Mouse (Mus musculus): Measurements from ENCODE around the gene 2210011C24Rik. TPM values are rescaled to one million over a fixed set of nuclear protein-coding genes. Genes with fewer than 3 reads are reported as not detected.
"Not testable (repeated sequence)": the region's sequence is repeated elsewhere in the genome, so short reads cannot be mapped to it uniquely, and the experiment has no call there.

2210011C24Rik gene
- polyA plus RNA-seq, 2 experiments from 2014 or later: 0.83 to 1.1 TPM

DNA sequence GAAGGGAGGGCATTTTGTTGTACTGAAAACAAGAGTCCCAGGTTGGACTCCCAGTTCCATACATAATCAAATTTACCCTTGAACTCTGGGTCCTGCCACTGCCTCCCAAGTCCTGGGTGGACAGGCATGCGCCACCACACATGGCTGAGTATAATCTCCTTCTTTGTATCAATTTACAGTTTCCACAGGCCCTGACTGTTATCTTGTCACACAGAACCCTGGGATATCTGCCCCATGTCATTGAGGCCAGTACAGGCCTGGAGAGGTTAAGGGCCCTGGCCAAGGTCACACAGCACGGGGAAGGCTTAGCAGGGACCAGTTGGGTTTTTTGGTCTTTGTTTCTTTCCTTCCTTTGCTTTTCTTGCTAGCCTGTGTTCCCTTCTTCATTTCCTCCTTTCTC lies 19.5 kb downstream of the 2210011C24Rik start:
- no peak for ATAC-seq

DNA sequence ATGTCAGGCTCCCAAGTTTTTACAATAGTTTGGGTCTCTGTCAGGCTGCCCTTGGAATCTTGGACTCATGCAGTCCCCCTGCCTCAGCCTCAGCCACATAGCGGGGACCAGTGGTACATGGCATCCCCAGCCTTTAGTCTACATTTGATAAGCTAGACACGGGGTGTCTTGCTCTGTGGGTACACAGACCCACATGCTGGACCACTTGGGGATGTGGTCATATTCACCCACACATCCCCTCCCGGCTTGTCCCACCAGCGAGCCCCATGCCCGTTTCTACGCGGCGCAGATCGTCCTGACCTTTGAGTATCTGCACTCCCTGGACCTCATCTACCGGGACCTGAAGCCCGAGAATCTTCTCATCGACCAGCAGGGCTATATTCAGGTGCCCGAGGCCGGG lies 21.8 kb downstream of the 2210011C24Rik start:
- no peak for ATAC-seq

DNA sequence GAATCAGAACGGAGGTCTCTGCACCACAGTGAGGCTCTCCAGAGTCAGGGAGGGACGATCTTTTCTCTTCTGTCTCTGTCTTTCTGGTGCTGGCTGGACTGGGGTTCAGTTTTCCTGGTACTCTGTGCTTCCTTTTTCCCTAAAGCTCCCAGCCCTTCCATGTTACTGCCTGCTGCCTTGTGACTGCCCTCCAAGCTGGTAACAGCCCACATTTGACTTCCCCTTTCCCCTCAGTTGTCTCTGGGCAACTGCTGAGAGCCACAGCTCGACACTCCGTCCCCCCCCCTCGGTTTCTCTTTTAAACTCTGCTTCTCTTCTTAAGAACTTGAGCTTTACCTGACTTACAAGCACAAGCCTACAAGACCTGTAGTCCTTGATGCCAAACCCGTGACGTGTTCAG lies 22.7 kb downstream of the 2210011C24Rik start:
- ATAC-seq: no peak

DNA sequence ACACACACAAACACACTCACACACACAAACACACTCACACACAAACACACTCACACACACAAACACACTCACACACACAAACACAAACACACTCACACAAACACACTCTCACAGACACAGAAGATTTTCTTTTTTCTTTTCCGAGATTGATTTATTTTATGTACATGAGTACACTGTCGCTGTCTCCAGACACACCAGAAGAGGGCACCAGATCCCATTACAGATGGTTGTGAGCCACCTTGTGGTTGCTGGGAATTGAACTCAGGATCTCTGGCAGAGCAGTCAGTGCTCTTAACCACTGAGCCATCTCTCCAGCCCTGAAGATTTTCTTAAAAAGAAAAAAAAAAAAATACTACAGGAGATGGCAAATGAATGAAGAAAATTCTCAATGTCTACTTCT lies 28.7 kb downstream of the 2210011C24Rik start:
- not testable (repeated sequence) for ATAC-seq

DNA sequence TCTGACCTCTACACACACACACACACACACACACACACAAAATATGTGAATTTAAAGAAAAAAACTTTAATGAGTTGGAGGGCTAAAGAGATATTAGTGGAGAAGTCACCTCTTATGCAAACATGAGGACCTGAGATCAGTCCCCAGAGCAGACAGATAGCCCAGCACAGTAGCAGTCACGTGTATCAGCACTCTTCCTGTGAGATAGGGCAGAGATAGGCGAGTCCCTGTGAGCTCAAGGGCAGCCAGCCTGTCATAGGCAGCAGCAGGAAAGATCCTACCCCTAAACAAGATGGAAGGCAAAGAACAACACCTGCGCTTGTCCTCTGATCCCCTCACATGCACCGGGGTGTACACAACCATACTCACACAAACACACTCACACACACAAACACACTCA lies 29.5 kb downstream of the 2210011C24Rik start:
- ATAC-seq: no peak

DNA sequence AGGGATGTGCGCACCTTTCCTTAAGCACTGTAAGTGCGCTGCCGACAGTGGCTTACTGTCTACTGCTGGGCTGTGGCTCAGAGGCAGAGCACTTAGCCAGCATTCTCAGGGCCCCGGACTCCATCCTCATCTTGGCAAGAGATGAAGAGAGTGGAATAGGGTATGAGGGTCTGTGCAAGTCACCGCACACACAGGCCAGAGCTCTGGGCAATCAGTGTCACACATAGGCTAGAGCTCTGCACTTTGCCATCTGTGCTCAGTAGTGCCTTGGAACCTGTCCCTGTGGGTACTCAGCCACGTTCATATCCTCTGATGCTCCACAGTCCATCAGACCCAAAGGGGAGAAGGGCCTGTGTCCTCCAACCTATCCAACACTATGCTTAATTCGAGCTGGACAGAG lies 30.4 kb downstream of the 2210011C24Rik start:
- no peak for ATAC-seq

DNA sequence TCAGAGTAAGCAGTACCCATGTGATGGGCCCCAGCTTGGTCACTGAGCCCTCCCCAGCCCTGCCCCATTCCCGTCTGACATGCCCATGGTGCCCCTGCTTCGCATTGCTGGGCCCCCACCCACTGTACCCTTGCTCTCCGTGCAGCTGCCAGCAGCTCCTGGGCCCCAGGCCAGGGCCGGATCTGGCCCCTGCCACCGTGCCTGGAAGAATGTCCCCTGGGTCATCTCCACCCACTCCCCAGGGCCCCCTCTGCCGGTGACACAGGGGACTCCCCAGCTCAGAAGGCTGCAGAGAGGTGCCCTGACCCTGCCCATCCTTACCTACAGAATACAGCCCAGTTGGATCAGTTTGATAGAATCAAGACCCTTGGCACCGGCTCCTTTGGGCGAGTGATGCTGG lies 31.1 kb downstream of the 2210011C24Rik start:
- ATAC-seq: no peak

DNA sequence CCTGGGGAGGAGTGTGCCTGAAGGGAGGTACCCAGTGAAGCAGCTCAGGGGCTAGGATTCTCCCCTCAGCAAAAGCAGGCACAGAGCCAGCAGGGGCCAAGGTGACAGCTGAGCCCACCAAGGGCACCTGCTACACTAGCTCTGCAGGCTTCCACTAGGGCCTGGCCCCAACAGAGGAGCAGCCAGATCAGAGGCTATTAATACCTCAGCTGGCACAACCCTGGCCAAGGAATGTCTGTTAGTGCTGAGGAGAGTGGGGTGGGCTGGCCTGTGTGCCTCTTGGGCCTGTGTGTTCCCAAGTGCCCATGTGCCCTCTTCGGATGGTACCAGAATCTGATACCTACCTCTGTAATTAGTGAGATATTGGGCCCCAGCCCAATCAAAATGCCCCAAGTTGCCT lies 31.7 kb downstream of the 2210011C24Rik start:
- ATAC-seq: no peak

DNA sequence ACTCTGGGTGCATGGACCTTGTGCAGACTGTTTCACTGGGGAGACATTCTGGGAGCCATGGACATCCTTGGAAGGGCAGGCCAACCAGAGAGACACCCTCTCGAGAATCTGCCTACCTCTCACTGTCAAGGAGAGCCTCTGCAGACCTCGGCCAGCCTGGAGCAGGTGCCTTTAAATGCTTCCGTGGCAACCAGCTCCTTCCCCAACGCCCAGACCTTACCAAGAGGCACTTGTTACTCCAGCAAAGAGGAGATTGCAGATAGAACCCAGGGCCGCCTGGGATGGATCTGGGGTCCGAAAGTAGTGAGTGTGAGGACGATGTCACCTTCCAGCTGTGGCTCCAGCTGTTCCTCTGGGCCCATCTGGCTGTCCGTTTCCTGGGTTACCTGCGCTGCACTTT lies 33.8 kb downstream of the 2210011C24Rik start:
- no peak for ATAC-seq

DNA sequence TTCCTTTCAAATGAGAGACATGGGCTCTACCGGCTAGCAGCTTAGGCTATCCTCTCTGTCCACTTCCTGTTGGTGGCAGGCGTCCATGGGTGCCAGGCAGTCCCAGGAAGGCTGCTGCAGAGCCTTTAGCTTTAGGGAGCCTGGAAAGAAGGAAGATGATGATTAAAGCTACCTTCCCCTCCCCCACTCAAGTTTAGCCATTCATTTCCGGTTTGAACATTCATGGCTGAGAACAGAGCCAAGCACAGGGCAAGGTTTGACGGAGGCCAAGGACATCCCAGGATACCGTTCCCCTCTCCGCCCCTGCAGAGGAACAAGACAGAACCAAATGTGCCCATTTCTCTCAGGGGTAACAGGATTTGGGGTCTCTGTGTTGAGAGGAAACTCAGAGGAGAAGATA lies 34.3 kb downstream of the 2210011C24Rik start:
- no peak for ATAC-seq

DNA sequence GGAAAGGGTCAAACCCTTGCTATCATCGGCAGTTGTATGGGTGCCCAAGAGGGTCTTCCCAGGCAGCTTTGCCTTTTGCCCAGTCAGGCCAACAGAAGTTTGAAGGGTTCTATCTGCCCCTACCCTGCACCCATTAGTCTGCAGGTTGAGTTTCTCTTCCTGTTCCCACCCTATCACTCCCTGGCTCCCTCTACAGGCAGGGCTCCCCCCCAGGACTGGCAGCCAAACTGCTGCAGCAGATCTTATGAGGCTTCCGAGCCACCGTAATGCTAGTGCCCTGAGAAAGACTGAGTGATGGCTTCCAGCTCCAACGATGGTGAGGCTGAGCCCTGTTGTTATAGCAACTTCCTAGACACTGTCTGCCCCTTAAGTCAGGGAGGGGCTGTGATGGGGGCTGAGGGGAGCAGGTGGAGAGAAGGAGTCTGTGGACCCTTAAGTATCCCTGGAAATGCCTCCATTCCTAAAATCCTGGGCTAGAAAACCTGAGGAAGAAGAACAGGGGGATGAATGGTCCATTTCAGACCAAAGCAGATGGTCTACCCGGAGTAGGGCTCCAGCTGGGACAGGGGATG lies 35.1 kb downstream of the 2210011C24Rik start:
- ATAC-seq: no peak

DNA sequence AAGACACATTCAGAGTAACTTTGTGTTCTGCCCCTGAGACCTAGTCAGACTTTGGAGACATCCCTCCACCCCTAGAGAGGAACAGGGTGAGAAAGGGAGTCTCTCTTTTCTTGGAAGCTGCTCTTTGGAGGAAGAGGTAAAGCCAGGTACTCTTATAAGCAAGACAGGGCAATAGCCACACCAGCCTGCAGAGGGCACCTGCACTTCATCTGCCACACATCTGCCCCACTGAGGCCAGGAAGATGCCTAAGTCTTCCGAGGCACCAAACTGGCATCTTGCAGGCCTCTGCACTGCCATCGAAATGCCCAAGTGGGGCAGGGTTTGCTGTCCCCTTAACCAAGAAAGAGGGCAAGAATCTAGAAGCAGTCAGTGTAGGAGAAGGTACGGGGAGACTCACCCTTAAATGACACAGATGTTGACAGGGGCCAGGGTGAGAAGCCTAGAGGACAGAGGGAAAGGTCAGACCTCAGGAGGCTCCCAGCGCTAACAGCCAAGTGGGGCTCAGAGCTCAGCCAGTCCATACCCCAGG lies 35.8 kb downstream of the 2210011C24Rik start:
- no peak for ATAC-seq

DNA sequence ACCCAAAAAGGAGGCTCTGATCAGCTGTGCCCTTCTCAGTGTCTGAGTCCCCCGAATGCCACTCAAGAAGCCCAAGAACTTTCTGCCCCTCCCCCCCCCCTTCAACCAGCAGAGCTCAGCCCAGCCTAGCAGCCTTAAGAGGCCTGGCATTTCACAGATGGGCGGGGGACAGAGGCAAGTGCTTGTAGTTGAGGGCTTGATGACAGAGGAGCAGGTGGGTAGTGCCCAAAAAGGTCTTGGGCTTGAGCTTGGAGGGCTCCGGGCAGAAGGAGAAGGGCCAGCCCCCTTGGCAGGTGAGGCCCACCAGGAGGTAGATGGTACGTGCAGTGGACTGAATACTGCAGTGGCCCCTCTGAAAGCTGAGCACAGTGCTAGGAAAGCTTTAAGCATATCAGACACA lies 37.5 kb downstream of the 2210011C24Rik start:
- no peak for ATAC-seq

DNA sequence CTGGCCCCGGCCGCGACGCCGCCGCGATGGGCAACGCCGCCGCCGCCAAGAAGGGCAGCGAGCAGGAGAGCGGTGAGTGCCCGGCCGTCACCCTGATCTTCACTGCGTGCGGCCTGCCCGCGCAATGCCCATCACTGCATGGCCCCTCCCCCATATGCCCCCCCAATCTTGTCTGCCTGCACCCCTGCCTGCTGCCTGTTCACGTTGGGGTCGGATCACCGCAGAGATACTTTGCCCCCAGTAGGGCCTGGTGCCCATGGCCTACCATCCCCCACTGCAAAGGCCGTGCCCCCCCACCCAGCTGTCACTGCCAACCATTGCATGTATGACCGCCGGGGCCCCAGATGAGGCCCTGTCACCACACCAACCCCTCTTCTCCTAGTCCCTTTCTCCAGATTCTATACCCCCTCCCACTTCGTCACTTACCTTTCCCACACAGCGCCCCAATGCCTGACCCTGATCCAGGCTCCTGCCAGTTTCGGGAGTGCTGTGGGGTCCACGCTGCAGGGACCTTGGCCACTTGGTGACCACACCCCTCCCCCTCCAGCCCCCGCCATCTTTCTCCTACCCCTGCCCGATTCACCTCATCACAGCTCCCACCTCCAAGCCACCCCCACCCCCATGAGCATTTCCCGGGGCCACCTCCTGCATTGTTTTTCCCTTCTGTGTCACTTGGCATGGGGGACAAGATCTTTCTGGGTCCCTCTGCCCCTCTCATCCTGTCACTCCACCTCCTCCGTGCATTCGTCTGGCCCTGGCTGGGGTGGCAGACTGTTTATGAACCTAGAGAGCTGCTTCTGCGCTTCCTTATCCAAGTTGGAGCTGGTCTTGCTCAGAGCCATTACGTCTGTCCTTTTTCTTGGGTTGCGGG lies 38.6 kb downstream of the 2210011C24Rik start:
- no peak for ATAC-seq

DNA sequence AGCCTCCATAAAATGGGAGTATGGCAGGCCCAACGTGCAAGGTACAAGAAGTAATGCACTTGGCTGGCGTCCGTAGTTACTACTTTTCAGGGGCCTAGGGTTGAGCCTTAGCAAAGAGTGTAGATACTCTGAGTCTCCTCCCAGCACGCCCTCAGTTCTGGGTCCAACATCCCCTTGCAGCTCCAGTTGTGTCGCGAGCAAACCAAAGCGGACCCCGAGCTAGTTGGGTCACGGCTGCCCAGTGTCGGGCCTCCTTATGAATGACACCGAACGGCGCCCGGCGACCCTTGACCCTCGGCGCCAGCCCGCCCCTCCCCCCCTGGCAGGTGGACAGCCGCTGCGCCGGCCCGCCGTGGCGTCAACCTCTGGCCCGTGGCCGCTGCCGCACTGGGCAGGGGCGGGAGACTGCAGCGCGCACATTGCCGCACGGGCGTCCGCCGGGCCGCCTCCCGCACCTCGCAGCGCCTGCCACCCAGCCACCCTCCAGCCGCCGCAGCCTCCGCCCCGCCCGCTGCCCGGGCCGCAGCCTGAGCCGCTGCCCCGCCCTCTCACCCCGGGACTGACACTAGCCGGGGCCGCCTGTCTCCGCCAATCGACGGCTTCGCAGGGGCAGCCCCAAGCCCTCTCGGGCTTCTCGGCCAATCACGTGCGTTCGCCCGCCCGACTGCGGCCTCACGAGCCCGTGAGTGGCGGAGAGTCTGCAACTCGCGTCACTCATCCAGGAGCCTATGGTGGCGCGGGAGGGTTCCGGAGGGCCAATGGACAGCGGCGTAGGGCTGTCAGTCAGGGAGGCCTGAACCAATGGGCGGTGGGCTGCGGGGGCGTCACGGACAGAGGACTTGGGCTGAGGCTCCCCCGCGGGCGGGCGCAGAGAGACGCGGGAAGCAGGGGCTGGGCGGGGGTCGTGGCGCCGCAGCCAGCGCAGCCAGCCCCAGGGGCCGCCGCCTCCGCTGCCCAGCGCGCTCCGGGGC lies 39.5 kb downstream of the 2210011C24Rik start, which contains the start of gene Prkaca:
Gene Prkaca, plus strand, starts transcription at position 844 of the 971 bp plus-strand sequence.
- ATAC-seq: peak; percentile 99

DNA sequence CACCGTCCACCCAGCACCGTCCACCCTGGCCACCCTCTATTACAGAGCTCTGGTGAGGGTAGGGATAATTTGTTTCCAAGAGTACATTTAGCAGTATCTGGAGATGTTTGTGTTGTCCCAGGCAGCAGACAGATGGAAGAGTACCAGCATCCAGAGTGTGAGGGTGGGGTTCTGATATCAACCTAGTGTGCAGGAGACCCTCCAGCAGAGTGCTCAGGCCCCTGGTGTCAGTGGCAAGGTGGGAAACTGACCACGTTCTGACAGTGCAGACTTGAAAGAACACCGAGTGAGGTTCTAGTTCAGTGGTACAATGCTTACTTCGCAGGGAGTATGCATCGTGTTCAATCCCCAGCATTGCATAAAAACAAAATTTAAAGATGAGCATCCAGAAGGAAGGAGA lies 40.3 kb downstream of the 2210011C24Rik start:
- ATAC-seq: no peak

DNA sequence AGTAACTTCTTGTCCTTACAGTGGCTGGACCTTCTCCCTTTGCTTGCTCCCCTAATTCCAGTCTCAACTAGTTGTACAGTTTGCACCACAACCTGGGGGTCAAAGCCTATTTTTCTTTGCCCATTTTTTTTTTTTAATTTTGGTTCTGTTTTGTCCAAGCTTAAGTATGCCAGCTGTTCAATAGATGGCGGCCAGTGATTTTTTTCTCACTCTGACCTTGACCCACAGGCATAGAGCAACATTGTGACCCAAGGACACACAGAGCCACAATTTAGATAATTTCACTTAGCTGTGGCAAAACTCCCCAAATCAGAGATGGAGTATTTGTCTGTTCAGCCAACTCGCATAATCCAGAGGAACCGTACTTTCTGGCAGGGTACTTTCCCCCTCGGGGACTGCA lies 40.9 kb downstream of the 2210011C24Rik start:
- no peak for ATAC-seq

DNA sequence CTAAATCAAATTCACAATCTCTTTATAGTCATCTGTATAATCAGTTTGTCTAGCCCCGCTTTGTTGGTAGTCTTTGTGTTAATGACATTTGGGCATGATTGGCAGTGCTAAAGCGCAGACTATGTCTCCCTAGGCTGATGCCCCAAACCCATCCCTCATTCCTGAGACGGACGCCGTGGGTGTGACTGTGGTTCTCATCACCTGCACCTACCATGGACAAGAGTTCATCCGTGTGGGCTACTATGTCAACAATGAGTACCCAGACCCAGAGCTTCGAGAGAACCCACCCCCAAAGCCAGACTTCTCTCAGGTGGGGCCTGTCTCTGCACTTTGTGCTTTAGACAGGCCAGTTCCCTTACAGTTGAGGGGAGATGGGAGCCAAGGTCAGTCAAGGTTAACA lies 44.3 kb downstream of the 2210011C24Rik start:
- no peak for ATAC-seq

DNA sequence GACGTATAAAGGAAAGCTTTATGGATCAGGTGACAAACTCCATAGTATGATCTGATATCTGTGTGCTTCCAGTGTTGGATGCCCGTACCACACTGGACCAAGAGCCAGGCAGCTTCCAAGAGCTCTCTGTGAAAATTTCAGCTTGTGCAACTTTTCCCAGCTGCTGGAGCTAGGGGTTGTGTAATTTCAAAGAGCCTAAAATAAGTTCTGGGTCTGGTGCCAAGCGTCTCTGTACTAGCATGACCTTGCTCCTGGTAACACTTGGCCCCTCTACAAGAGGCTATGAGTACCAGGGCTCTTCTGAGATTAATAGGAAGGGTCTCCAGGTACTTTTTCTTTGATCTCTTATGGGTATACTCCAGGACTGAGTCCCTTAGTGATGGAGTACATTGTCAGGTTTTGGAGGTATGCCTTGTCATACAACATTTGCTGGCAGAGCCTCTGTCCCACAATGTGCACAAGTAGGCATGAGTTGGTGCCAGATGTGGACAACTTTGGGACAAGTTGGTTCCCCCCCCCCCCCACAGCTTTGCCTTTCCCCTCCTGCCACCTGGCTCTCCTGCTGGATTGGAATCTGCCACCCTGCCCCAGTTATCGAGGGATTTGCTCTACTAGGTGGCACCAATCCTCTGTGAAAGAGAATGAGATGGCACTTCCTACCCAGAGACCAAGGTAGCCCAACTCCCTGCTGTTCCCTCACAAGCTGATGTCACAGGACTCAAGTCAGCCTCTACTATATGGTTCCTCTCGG lies 47.8 kb downstream of the 2210011C24Rik start:
- no peak for ATAC-seq
